In the genomic region with DNA sequence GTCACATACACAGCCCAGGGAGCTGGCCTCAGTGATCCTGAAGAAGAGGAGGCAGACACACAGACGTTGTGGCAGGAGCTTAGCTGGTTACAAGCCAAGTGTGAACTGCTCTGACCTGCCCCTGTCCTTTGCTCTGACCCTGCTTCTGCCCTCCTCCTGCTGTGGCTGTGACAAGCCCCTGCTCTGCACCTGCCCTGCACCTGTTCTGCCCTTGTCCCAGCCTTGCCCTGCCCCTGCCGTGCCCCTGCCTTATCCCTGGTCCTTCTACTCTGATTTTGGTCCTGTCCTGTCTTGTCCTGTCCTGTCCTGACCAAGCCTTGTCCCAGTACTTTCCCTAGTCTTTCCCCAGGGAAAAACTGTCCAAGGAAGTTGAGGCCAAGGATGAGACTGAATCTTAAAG, we compare ENCODE assay signal across 21 mouse cellular contexts. TPM values are rescaled to one million over a fixed set of nuclear protein-coding genes. Genes with fewer than 3 reads are reported as not detected.
"Had no signal": no experiment of that assay in that cellular context is flagged by ENCODE, and none has a peak within 500 bp of the region (broad histone marks: within the 10 kb centered on the region; RNA-seq: fewer than 3 reads in every experiment).

No protein-coding gene starts in this region.

- H3K4me3 ChIP-seq: midbrain, embryonic 12.5 days; midbrain, embryonic 15.5 days had no signal

- H3K27ac ChIP-seq: midbrain, embryonic 10.5 days; midbrain, embryonic 12.5 days; midbrain, embryonic 15.5 days had no signal

- DNase-seq: lung, adult 18-20 months; lung, embryonic 14.5 days; lung, postnatal 10 days; lung, postnatal 4 days; retina, postnatal 1 day; right cerebral cortex, adult 18-20 months; right cerebral cortex, postnatal 25 days; right cerebral cortex, postnatal 4 days; spleen, adult 18-20 months; thymus, adult 18-20 months; thymus, postnatal 14 days; thymus, postnatal 36 days had no signal

- H3K9ac ChIP-seq: lung, embryonic 14.5 days; midbrain, embryonic 15.5 days had no signal

- H3K9me3 ChIP-seq: midbrain, embryonic 10.5 days; midbrain, embryonic 12.5 days; midbrain, embryonic 15.5 days had no signal

- H3K36me3 ChIP-seq: midbrain, embryonic 10.5 days; midbrain, embryonic 12.5 days; midbrain, embryonic 15.5 days had no signal

RNA-seq across cellular contexts. Expression of a gene that starts 58.0 kb away (rescaled TPM):
- polyA plus RNA-seq: liver, adult 2 months; lung, embryonic 16.5 days; small intestine, adult 2 months; stomach, embryonic 14.5 days; stomach, embryonic 16.5 days; thymus, postnatal 0 days had no signal
